Mouse (Mus musculus) CH12.LX (cell line): Measurements from ENCODE around the gene Rusc1. TPM values are rescaled to one million over a fixed set of nuclear protein-coding genes. Genes with fewer than 3 reads are reported as not detected.

Experiments used
- DNase-seq: peaks from one replicate; pipeline ENCODE4 v3.0.0-alpha.2; 2013; ENCODE audit errors: extremely low read depth
- H3K27ac ChIP-seq: 2 replicates; pipeline ENCODE4 v1.5.1; 2012; ENCODE audit warnings: low read depth, mild to moderate bottlenecking, control low read depth, moderate library complexity; ENCODE audit not compliant: insufficient read depth
- H3K27me3 ChIP-seq: replicated peaks from 2 replicates; pipeline ENCODE3; 2012; ENCODE audit warnings: inconsistent platforms
- H3K36me3 ChIP-seq, 2 experiments: replicated peaks in 1 of 2; 2 replicates each; pipeline versions ENCODE3 to v1.6.1; 2012; ENCODE audit warnings: inconsistent platforms in 1 of 2, low read length in 1 of 2, mild to moderate bottlenecking in 1 of 2, mixed read lengths in 1 of 2, moderate library complexity in 1 of 2; ENCODE audit not compliant: control insufficient read depth in 1 of 2, insufficient read depth in 1 of 2
- H3K4me1 ChIP-seq, 2 experiments: 2 replicates each; pipeline ENCODE4 v1.6.1; 2012; ENCODE audit warnings: inconsistent platforms in 1 of 2, moderate library complexity in 1 of 2; ENCODE audit not compliant: insufficient read depth in 2 of 2, control insufficient read depth in 1 of 2
- H3K4me2 ChIP-seq: 2 replicates; pipeline ENCODE4 v1.6.1; 2012; ENCODE audit warnings: low read depth, mild to moderate bottlenecking, control low read depth; ENCODE audit not compliant: poor library complexity, insufficient read depth, severe bottlenecking
- H3K4me3 ChIP-seq, 3 experiments: fragments of 150-350 bp in 1 of 3; sonication (generic) in 1 of 3; replicated peaks in 1 of 3; 2 replicates each; pipeline versions ENCODE3 to v1.5.1; 2011 to 2012; ENCODE audit warnings: low read depth in 2 of 3, low read length in 2 of 3, mild to moderate bottlenecking in 2 of 3, moderate library complexity in 2 of 3, control low read depth in 1 of 3, improper control_type of control experiment in 1 of 3, inconsistent platforms in 1 of 3, mixed read lengths in 1 of 3; ENCODE audit not compliant: poor library complexity in 1 of 3
- H3K79me2 ChIP-seq: replicated peaks from 2 replicates; pipeline ENCODE4 v1.6.1; 2012; ENCODE audit warnings: mild to moderate bottlenecking, moderate library complexity; ENCODE audit not compliant: control insufficient read depth, poor library complexity, insufficient read depth, severe bottlenecking; ENCODE audit errors: extremely low read depth
- H3K9ac ChIP-seq: 2 replicates; pipeline ENCODE4 v1.6.1; 2012; ENCODE audit warnings: low read depth, mild to moderate bottlenecking, control low read depth, moderate library complexity; ENCODE audit not compliant: insufficient read depth
- H3K9me3 ChIP-seq: replicated peaks from 2 replicates; pipeline ENCODE3; 2012; ENCODE audit warnings: low read length, inconsistent platforms, mixed read lengths
- BHLHE40 ChIP-seq: IDR thresholded peaks from 2 replicates; pipeline ENCODE4 v1.6.1; 2011; ENCODE audit warnings: mild to moderate bottlenecking, low read depth, low read length, improper control_type of control experiment
- CTCF ChIP-seq, 2 experiments: IDR thresholded peaks in 1 of 2; conservative IDR thresholded peaks in 1 of 2; 2 replicates each; pipeline ENCODE4 v1.5.1; 2011 to 2012; ENCODE audit warnings: low read depth in 2 of 2, low read length in 2 of 2, improper control_type of control experiment in 1 of 2, inconsistent platforms in 1 of 2, mild to moderate bottlenecking in 1 of 2, moderate library complexity in 1 of 2
- ELF1 ChIP-seq: IDR thresholded peaks from 2 replicates; pipeline ENCODE4 v1.6.1; 2014; ENCODE audit warnings: low read depth, mild to moderate bottlenecking, inconsistent platforms, low read length, improper control_type of control experiment
- ETS1 ChIP-seq: conservative IDR thresholded peaks from 2 replicates; pipeline ENCODE4 v1.6.1; 2012; ENCODE audit warnings: low read depth, mild to moderate bottlenecking, inconsistent platforms, low read length, improper control_type of control experiment, moderate library complexity
- GABPA ChIP-seq: IDR thresholded peaks from 2 replicates; pipeline ENCODE4 v1.6.1; 2012; ENCODE audit warnings: low read depth, low read length, improper control_type of control experiment, inconsistent platforms; ENCODE audit not compliant: insufficient replicate concordance
- HCFC1 ChIP-seq: IDR thresholded peaks from 2 replicates; pipeline ENCODE4 v1.6.1; 2012; ENCODE audit warnings: low read depth, mild to moderate bottlenecking, inconsistent platforms, low read length, improper control_type of control experiment
- IRF4 ChIP-seq: IDR thresholded peaks from 2 replicates; pipeline ENCODE4 v1.6.1; 2014; ENCODE audit warnings: low read depth, mild to moderate bottlenecking, inconsistent platforms, low read length, improper control_type of control experiment
- JUND ChIP-seq: conservative IDR thresholded peaks from 2 replicates; pipeline ENCODE4 v1.6.1; 2011; ENCODE audit warnings: low read depth, low read length, improper control_type of control experiment
- KAT2A ChIP-seq: IDR thresholded peaks from 2 replicates; pipeline ENCODE4 v1.6.1; 2012; ENCODE audit warnings: low read length, improper control_type of control experiment, inconsistent platforms; ENCODE audit not compliant: insufficient replicate concordance
- MAX ChIP-seq: IDR thresholded peaks from 2 replicates; pipeline ENCODE4 v1.6.1; 2011; ENCODE audit warnings: low read length, improper control_type of control experiment
- MAZ ChIP-seq: IDR thresholded peaks from 2 replicates; pipeline ENCODE4 v1.6.1; 2012; ENCODE audit warnings: low read depth, mild to moderate bottlenecking, inconsistent platforms, low read length, improper control_type of control experiment, moderate library complexity
- MEF2A ChIP-seq: IDR thresholded peaks from 2 replicates; pipeline ENCODE4 v1.6.1; 2014; ENCODE audit warnings: low read depth, mild to moderate bottlenecking, inconsistent platforms, low read length, improper control_type of control experiment, borderline replicate concordance
- MXI1 ChIP-seq: IDR thresholded peaks from 2 replicates; pipeline ENCODE4 v1.6.1; 2011; ENCODE audit warnings: mild to moderate bottlenecking, low read depth, low read length, improper control_type of control experiment
- MYC ChIP-seq: IDR thresholded peaks from 2 replicates; pipeline ENCODE4 v1.6.1; 2011; ENCODE audit warnings: low read depth, mild to moderate bottlenecking, improper control_type of control experiment, low read length
- POLR2A ChIP-seq: IDR thresholded peaks from 2 replicates; pipeline ENCODE4 v1.6.1; 2011; ENCODE audit warnings: low read depth, mild to moderate bottlenecking, improper control_type of control experiment, low read length
- POLR2AphosphoS2 ChIP-seq: IDR thresholded peaks from 2 replicates; pipeline ENCODE4 v1.6.1; 2011; ENCODE audit warnings: low read depth, low read length, improper control_type of control experiment
- RAD21 ChIP-seq: IDR thresholded peaks from 2 replicates; pipeline ENCODE4 v1.6.1; 2011; ENCODE audit warnings: low read depth, mild to moderate bottlenecking, low read length, improper control_type of control experiment, moderate library complexity
- RCOR1 ChIP-seq: conservative IDR thresholded peaks from 2 replicates; pipeline ENCODE4 v1.6.1; 2012; ENCODE audit warnings: low read depth, mild to moderate bottlenecking, inconsistent platforms, low read length, improper control_type of control experiment
- SIN3A ChIP-seq: IDR thresholded peaks from 2 replicates; pipeline ENCODE4 v1.6.1; 2012; ENCODE audit warnings: low read length, improper control_type of control experiment, inconsistent platforms
- SMC3 ChIP-seq: IDR thresholded peaks from 2 replicates; pipeline ENCODE4 v1.6.1; 2011; ENCODE audit warnings: low read depth, low read length, improper control_type of control experiment
- TCF12 ChIP-seq: IDR thresholded peaks from 2 replicates; pipeline ENCODE4 v1.6.1; 2014; ENCODE audit warnings: low read depth, mild to moderate bottlenecking, inconsistent platforms, low read length, improper control_type of control experiment
- UBTF ChIP-seq: IDR thresholded peaks from 2 replicates; pipeline ENCODE4 v1.6.1; 2012; ENCODE audit warnings: low read depth, mild to moderate bottlenecking, inconsistent platforms, low read length, improper control_type of control experiment, moderate library complexity
- ZNF384 ChIP-seq: IDR thresholded peaks from 2 replicates; pipeline ENCODE4 v1.6.1; 2012; ENCODE audit warnings: low read depth, low read length, improper control_type of control experiment, inconsistent platforms
- dilution Hi-C: fragments of 300-500 bp; cut with MboI; formaldehyde crosslinking; loops from 2 replicates; pipeline ENCODE4 v1.14.3; 2020; ENCODE audit warnings: low sequenced_read_pairs; ENCODE audit not compliant: extremely low pct_unique_long_range_greater_than_20kb, extremely low pct_ligation_motif_present
- in situ Hi-C: fragments of 300-500 bp; cut with MboI; formaldehyde crosslinking; loops from 3 replicates; pipeline ENCODE4 v1.14.3; 2019; ENCODE audit warnings: low sequenced_read_pairs, low pct_ligation_motif_present, low pct_unique_long_range_greater_than_20kb, mixed read lengths
- polyA plus RNA-seq: library from polyadenylated mRNA; unstranded; fragments of >175 nt; gene quantifications from 2 replicates; pipeline ENCODE4 v1.2.1, GENCODE M21; 2012; ENCODE audit warnings: low read depth; ENCODE audit not compliant: insufficient read length
- total RNA-seq, 2 experiments: library from RNA; depleted of rRNA; stranded (reverse); fragments of 300-350 nt in 1 of 2; fragments of >200 nt in 1 of 2; gene quantifications; 2 replicates each; pipeline ENCODE4 v1.2.3; 2012 to 2014

Rusc1 gene
- total and polyA plus RNA-seq, 3 experiments = 19.4 to 30.1 (median 19.7) TPM

DNA sequence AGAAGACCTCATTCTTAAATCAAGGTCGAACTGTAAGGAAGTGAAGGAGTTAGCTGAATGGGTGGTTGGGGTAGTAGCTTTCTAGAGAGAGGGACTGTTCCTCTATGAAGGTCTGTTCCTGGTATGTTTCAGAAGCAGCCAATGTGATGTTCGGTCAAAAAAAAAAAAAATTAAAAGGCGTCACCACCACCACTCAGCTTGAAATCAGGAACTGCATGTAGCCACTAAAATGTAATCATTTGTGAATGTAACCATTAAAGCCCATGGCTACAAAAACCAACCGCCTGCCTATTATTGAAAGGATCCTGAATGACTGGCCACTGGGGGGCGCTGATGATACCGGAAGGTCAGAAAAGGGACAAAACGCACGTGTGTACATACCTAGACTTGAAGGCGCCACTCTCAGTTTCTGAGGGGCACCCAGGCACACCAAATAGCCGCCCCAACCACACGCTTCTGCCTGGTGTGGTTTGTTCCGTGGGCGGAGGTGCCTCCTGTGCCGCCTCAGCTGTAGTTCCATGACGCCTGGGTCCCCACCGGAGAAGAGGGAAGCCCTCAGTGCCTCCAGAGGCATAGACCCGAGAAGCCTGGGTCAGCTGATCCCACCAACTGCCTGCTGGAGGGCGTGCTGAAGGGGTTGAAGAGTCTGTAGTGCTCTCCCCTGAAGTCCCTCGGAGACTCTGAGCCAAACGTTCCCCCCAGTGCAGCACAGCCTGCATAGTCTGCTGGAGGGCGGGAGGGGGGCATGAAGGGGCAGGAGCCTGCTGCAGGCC is 5.6 kb downstream of the Rusc1 start:
- H3K4me1 ChIP-seq = peaks cover 32 to 73% of the 10 kb centered on the region in 2 experiments
- peak; percentile 86 for TF ChIP-seq ETS1
- peak; percentile 64 for TF ChIP-seq TCF12
- TF ChIP-seq JUND = no peak
- TF ChIP-seq RAD21 = peak; percentile 25
- no peak for TF ChIP-seq RCOR1
- TF ChIP-seq MYC = peak; percentile 98
- peak; percentile 72 for TF ChIP-seq MEF2A
- peak; percentile 81 for TF ChIP-seq ELF1
- TF ChIP-seq POLR2A = peak; percentile 45; the same call in 1 of the 2 replicates
- TF ChIP-seq BHLHE40 = peak; percentile 99
- TF ChIP-seq MAZ = peak; percentile 57; the same call in 1 of the 2 replicates
- TF ChIP-seq MAX = peak; percentile 99
- TF ChIP-seq SMC3 = peak; percentile 40
- no peak for TF ChIP-seq POLR2AphosphoS2
- TF ChIP-seq GABPA = no peak
- peak; percentile 64; the same call in 1 of the 2 replicates for TF ChIP-seq UBTF
- peak; percentile 52 for TF ChIP-seq ZNF384
- TF ChIP-seq KAT2A = no peak
- TF ChIP-seq CTCF (conservative IDR thresholded peaks at IDR 0.05 in 1 of 2, IDR thresholded peaks at IDR 0.05 in 1 of 2; ENCODE audit: low read depth in 2 of 2, low read length in 2 of 2) = peak; percentile 45 to 90; a peak in 3 of 4 replicates
- TF ChIP-seq MXI1 = peak; percentile 98
- peak; percentile 95 for TF ChIP-seq SIN3A
- TF ChIP-seq IRF4 = peak; percentile 74
- peak; percentile 56 for TF ChIP-seq HCFC1
- no peak overlapping the region for H3K9ac ChIP-seq
- H3K4me2 ChIP-seq = peak overlapping the region; percentile 67
- in situ Hi-C loops = no loop called here
- no peaks in the 10 kb centered on the region for H3K79me2 ChIP-seq
- peak overlapping the region; percentile 26; the same call in 1 of the 2 replicates for H3K27ac ChIP-seq
- dilution Hi-C loops = no loop called here
- no peaks in the 10 kb centered on the region for H3K9me3 ChIP-seq
- peak overlapping the region in 1 of 3 experiments; percentile 1 for H3K4me3 ChIP-seq
- H3K27me3 ChIP-seq = peaks cover 2% of the 10 kb centered on the region
- DNase-seq = peak; percentile 91
- H3K36me3 ChIP-seq = peaks cover 0 to 8% of the 10 kb centered on the region in 2 experiments
